Mouse (Mus musculus) intestine, postnatal 0 days (tissue): ENCODE data around the gene Sprtn. TPM values are rescaled to one million over a fixed set of nuclear protein-coding genes. Genes with fewer than 3 reads are reported as not detected.

Experiments
- ATAC-seq: fragments of 200-750 bp; cut with Nextera tagmentation; 2 replicates; pipeline ENCODE4 v1.8.0; 2017; ENCODE audit warnings: mild to moderate bottlenecking, moderate TSS enrichment, moderate library complexity
- H3K27ac ChIP-seq: fragments of 300-500 bp; sonication (generic); 2 replicates; pipeline ENCODE4 v1.5.1; 2014; ENCODE audit warnings: mild to moderate bottlenecking, low read depth, low read length, moderate library complexity
- H3K27me3 ChIP-seq: fragments of 300-500 bp; sonication (generic); replicated peaks from 2 replicates; pipeline ENCODE4 v1.6.1; 2014; ENCODE audit warnings: low read length, mixed read lengths; ENCODE audit not compliant: control insufficient read depth, insufficient read depth
- H3K36me3 ChIP-seq: fragments of 300-500 bp; sonication (generic); 2 replicates; pipeline ENCODE4 v1.6.1; 2014; ENCODE audit warnings: mild to moderate bottlenecking, moderate library complexity; ENCODE audit not compliant: control insufficient read depth, insufficient read depth
- H3K4me1 ChIP-seq: fragments of 300-500 bp; sonication (generic); replicated peaks from 2 replicates; pipeline ENCODE4 v1.6.1; 2014; ENCODE audit warnings: antibody characterized with exemption, low read length, mixed read lengths; ENCODE audit not compliant: control insufficient read depth, insufficient read depth
- H3K4me2 ChIP-seq: fragments of 300-500 bp; sonication (generic); replicated peaks from 2 replicates; pipeline ENCODE4 v1.6.1; 2014; ENCODE audit warnings: low read depth, mild to moderate bottlenecking, moderate library complexity
- H3K4me3 ChIP-seq: fragments of 300-500 bp; sonication (generic); 2 replicates; pipeline ENCODE4 v1.5.1; 2014; ENCODE audit warnings: low read depth, low read length
- H3K9ac ChIP-seq: fragments of 300-500 bp; sonication (generic); 2 replicates; pipeline ENCODE4 v1.6.1; 2014; ENCODE audit warnings: mild to moderate bottlenecking, low read depth, low read length
- H3K9me3 ChIP-seq: fragments of 300-500 bp; sonication (generic); 2 replicates; pipeline ENCODE4 v1.6.1; 2016; ENCODE audit warnings: mixed run types; ENCODE audit not compliant: control insufficient read depth
- CTCF ChIP-seq: sonication (generic); IDR thresholded peaks from 2 replicates; pipeline ENCODE4 v1.5.1; 2016; ENCODE audit warnings: low read depth, mild to moderate bottlenecking, control low read depth, antibody characterized with exemption, moderate library complexity
- WGBS: fragments of 180-500 bp; shearing (Covaris S2); extraction: QIAGEN DNeasy Blood & Tissue Kit; methylation state at CpG from one replicate; pipeline ENCODE4 v1.1.7; 2014; 5-methylcytosine and 5-hydroxymethylcytosine counted together
- polyA plus RNA-seq: library from polyadenylated mRNA; unstranded; fragments of >200 nt; fragmentation: Nextera tagmentation; extraction: Ambion mirVana; gene quantifications from 2 replicates; pipeline ENCODE4 v1.2.1, GENCODE M21; 2015

The Sprtn gene
- polyA plus RNA-seq, 1 experiment from 2014 or later: 4.5 TPM

DNA sequence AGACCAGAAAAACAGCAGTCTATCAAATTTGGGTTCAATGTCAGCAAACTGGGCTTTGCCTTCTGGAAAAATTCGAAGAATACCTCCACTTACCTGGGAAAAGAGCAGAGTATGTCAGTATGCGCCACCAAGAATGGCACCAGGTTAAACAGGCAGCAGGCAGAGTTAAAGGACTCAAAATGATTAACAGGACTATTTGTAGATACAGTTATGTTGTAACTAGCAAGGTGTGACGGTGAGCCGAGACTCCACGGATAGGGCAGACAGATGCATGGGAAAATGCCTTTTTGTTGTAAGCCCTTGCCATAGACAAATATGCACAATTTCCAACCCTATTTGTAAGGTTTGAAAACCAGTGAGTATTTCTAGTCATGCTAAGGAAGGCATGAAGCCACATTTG is 16.4 kb downstream of the Sprtn start:
- ATAC-seq: no peak
- no peak overlapping the region for H3K4me2 ChIP-seq
- peaks cover 52% of the 10 kb centered on the region for H3K36me3 ChIP-seq
- WGBS: 91% methylated on average over 5 of the region's 5 CpGs
- no peak overlapping the region for H3K27ac ChIP-seq
- H3K9me3 ChIP-seq: no peaks in the 10 kb centered on the region
- no peaks in the 10 kb centered on the region for H3K4me1 ChIP-seq
- no peak overlapping the region for H3K4me3 ChIP-seq
- no peaks in the 10 kb centered on the region for H3K27me3 ChIP-seq
- H3K9ac ChIP-seq: no peak overlapping the region
- no peak for TF ChIP-seq CTCF

DNA sequence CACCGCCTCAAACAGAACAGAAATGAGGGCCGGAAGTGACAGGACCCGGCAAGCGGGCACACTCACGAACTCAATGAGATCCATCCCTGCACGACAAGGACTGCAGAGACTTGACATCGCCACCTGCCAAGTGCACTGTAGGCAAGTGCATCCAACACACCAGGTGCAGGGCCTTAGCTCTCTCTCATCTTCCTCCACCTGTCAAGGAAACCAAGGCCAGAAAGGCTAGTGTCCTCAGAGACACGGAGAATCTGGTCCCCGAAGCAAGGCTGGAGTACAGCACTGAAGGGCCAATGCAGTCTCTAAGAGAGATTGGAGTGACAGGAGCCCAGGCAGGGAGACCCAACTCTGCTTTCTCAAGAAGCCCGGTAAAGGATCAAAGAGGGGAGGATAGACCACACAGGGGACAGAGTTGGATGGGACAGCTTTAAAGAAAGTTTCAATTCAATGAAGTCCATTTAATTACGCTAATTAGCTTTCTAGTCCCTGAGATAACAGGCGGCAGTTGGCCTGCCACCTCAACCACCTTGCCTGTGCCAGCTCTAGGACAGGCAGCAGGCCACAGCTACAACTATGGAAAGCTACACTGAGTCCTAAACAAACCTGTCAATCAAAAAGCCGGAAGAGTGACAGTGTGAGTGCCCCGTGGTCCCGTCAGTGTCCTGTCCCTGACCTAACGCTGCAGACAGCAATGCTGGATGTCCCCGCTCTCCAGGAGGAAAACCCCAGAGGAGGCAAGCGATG is 20.2 kb downstream of the Sprtn start:
- ATAC-seq: no peak
- Histone ChIP-seq H3K27me3 (no peaks in the 10 kb centered on the region), H3K27ac (no peak overlapping the region), H3K9ac (no peak overlapping the region), H3K4me1 (peaks cover 6% of the 10 kb centered on the region; the same call in 1 of the 2 replicates), H3K9me3 (no peaks in the 10 kb centered on the region), H3K36me3 (peaks cover 24% of the 10 kb centered on the region), H3K4me3 (no peak overlapping the region), H3K4me2 (no peak overlapping the region)
- 79% methylated on average over 18 of the region's 18 CpGs for WGBS
- no peak for TF ChIP-seq CTCF

DNA sequence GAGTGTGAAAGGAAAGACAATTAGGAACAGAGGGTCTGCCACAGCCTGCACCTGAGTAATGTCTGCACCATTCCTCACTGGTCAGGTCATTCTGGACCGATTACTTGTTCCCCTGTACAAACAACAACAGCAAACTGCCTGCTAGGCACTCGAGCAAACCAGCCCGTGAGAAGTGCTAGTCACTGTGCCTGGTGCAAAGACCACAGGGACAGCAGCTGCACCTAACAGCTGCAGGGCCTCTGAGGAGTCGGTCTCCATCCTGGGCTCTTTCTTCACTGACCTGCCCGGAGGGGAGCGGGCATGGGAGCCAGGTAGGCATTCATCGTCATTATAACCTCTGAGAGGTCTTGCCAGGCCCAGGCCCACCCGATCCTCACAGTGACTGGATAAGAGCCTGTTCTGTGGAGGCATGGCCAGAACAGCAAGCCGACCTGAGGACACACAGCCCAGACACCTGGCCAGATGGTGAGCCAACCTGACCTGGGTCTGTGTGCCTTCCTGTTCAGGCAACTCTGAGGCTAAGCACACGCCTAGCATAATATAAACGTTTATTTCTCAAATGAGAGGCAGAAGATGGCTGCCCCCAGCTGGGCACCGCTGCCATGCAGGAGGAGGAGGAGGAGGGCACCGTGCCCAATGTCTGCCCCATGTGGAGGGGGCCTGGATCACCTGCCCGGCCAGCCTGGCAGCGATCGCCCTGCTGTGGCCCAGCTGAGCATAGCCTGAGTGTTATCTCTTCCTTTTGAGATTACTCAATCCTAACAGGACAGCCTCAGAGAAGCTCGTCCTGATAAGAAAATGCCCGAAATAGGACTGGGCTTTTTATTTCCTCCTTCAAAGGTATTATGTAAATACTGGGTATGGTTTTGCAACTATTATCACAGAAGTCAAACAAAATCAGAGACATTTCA is 23.9 kb downstream of the Sprtn start:
- no peaks in the 10 kb centered on the region for H3K9me3 ChIP-seq
- H3K4me1 ChIP-seq: peaks cover 10% of the 10 kb centered on the region; the same call in 1 of the 2 replicates
- H3K4me2 ChIP-seq: peak overlapping the region; percentile 55
- no peaks in the 10 kb centered on the region for H3K27me3 ChIP-seq
- 33% methylated on average over 18 of the region's 18 CpGs for WGBS
- H3K27ac ChIP-seq: 0 out of 2 replicates have a peak overlapping the region, but pooled peaks have one; percentile 23
- no peak overlapping the region for H3K9ac ChIP-seq
- peak overlapping the region; percentile 5 for H3K4me3 ChIP-seq
- no peaks in the 10 kb centered on the region for H3K36me3 ChIP-seq
- peak; percentile 51 for TF ChIP-seq CTCF
- ATAC-seq: peak; percentile 75

DNA sequence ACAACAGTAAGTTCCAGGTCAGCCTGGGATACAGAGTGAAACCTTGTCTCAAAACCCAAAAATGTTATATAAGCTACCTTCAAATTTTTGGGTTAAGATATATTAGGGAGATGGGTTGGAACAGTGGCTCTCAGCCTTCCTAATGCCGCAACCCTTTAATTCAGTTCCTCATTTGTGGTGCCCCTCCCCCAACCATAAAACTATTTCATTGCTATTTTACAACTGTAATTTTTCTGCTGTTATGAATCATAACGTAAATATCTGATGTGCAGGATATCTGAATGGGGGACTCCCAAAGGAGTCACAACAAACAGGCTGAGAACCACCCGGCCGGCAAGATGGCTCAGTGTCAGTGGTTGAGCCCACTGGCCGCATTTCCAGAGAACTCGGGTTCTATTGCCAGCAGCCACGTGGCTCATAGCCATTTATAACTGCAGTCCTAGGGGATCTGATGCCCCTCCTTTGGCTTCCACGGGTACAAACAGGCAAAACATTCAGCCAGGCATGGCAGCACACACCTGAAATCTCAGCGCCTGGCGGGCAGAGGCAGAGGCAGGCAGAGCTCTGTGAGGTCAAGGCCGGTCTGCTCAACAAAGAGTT is 24.9 kb downstream of the Sprtn start:
- Histone ChIP-seq H3K27me3 (no peaks in the 10 kb centered on the region), H3K4me3 (peak overlapping the region; percentile 5), H3K4me2 (peak overlapping the region; percentile 55), H3K9ac (no peak overlapping the region), H3K4me1 (peaks cover 10% of the 10 kb centered on the region; the same call in 1 of the 2 replicates), H3K36me3 (no peaks in the 10 kb centered on the region), H3K27ac (no peak overlapping the region), H3K9me3 (no peaks in the 10 kb centered on the region)
- TF ChIP-seq CTCF: no peak
- 33% methylated on average over 11 of the region's 11 CpGs for WGBS
- ATAC-seq: no peak

DNA sequence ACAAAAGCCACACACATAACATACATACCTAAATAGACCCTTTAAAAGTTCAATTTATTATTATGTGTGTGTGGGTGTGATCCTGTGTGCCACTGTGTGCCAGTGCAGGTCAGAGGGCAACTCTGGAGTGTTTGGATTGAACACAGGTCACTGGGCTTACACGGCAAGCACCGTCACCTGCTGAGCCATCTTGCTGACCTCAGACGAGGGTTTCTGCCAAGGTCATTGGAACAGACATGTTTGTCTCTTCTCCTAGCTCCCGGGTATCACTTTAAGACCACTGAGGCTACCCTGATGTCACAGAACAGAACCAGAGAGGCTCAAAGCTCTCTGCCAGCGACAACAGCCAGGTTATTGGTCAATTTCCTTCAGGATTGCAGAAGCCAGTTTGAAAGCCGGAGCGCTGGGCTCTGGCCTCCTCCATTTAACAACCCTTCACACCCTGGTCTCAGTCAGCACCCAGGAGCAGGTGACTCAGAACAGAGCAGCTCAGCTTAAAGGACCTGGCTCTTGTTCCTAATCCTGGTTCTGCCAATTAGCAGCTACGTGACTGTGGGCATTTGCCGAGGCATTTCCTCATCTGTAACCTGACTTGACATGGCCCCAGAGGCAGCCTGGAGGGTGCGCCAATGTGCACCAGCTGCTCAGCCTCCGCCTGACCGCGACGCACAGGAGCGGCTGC is 26.4 kb downstream of the Sprtn start:
- no peak for TF ChIP-seq CTCF
- Histone ChIP-seq H3K4me2 (no peak overlapping the region), H3K4me1 (peaks cover 10% of the 10 kb centered on the region; the same call in 1 of the 2 replicates), H3K27ac (0 out of 2 replicates have a peak overlapping the region, but pooled peaks have one; percentile 11), H3K9me3 (no peaks in the 10 kb centered on the region), H3K36me3 (no peaks in the 10 kb centered on the region), H3K9ac (no peak overlapping the region), H3K4me3 (no peak overlapping the region), H3K27me3 (no peaks in the 10 kb centered on the region)
- 75% methylated on average over 15 of the region's 15 CpGs for WGBS
- no peak for ATAC-seq
